Mouse (Mus musculus) left cerebral cortex, postnatal 10 days (tissue): ENCODE measurements around the gene Ciita. TPM values are rescaled to one million over a fixed set of nuclear protein-coding genes. Genes with fewer than 3 reads are reported as not detected.

Experiments used
- DNase-seq, 2 experiments: peaks; one replicate each; pipeline ENCODE4 v3.0.0; 2021 to 2022; ENCODE audit warnings: low spot score in 2 of 2, mixed read lengths in 1 of 2; ENCODE audit errors: extremely low spot score in 1 of 2
- intact Hi-C: fragments of 180-260 bp; cut with DNase I; formaldehyde crosslinking; loops from one replicate; pipeline ENCODE4 v1.15.1; 2025
- total RNA-seq, 2 experiments: library from RNA; stranded (reverse); gene quantifications; 2 replicates each; pipeline ENCODE4 v1.2.3; 2021

Ciita gene
- total RNA-seq, 2 experiments from 2014 or later, result not detected

- intact Hi-C loops, result no loop called here
- no peak for DNase-seq
These were observed 61.1 kb downstream of the Ciita start for GRCm38 (mm10) chr16:10540763-10541597.

- intact Hi-C loops, result no loop called here
- DNase-seq, result no peak
These were observed 61.7 kb downstream of the Ciita start for GRCm38 (mm10) chr16:10541598-10541930.

DNA sequence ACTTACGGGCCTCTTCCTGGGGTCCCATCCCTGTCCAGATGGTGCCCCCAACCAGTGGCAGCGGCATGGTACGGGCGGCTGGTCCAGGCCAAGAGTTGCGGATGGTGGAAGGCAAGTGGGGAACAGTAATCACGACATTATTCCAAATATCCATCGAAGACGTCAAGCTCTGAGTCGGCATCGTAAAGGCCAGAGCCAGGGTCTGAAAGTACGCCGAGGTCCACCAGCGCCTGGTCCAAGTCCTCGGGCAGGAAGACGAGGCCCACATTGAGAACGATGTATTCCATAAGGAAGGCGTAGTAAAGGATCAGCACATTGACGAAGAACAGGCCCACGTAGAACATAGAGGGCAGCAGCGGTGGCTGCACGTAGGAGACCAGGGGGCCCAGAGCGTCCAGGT is 62.4 kb downstream of the Ciita start:
- no peak for DNase-seq
- intact Hi-C loops, result no loop called here

GRCm38 (mm10) chr16:10542698-10543365 is 63.0 kb downstream of the Ciita start, which contains the start of gene Dexi:
Dexi (minus strand) TSS chr16:10543054.
- peak; percentile 96 for DNase-seq
- intact Hi-C loops, result no loop called here

GRCm38 (mm10) chr16:10544995-10545622 is 65.2 kb downstream of the Ciita start, which contains the start of gene Clec16a:
Clec16a (plus strand) TSS chr16:10545339.
- peak; percentile 96 to 97 for DNase-seq
- intact Hi-C loops, result no loop called here

- intact Hi-C loops, result no loop called here
- no peak for DNase-seq
These were observed 67.0 kb downstream of the Ciita start for GRCm38 (mm10) chr16:10546865-10547264.

DNA sequence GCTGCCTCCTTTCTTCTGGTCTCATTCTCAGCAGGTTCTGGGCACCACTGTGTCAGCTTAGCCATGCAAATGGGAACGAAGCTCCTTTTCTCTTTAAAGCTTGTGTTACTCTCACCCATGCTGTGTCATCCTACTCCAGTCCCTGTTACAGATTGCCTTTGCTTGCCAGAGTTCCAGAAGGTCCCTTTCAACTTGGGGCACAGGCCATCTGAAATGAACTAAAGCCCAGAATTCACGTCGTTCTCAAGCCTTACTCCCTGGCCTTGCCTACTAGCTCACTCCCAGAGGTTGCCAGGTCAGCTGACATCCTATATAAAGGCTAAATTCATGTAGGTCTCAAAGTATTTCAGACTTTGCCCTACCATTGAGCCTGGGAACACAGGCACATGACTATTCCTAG is 69.1 kb downstream of the Ciita start:
- DNase-seq, result no peak
- intact Hi-C loops, result no loop called here

DNA sequence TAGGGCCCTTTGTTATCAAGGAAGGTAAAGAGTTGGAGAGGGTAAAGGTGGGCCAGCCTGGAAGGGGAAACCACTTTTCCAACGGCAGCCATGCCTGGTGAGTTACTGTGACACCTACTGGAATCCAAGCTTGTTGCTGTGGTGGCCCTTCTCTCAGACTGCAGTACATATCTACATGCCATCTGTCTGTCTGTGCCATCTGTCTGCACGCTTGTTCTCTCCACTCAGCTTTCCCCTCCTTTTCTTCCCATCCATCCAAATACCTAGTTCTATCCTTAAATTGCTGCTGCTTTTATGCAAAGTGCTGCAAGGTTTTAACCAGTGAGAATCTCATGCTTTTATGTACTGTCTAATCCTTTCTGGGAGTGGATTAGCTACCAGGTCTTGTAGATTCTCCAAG is 69.7 kb downstream of the Ciita start:
- intact Hi-C loops, result no loop called here
- no peak for DNase-seq

DNA sequence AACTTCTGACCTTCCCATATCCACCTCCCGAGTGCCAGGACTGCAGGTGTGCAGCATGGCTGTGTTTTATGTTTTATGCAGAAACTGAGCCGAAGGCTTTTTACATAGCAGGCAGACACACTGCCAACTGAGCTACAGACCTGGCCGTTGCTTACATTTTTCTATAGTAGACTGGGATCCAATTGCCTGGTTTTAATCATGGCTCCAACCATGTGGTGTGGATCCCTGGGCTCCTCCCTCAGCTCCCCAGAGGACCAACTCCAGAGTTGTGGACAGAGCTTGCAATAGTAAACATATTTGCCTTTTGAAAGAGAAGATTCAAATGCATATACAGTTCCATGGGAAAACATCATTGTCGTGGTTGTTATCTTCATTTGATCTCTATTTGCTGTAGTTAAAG is 71.7 kb downstream of the Ciita start:
- intact Hi-C loops, result no loop called here

GRCm38 (mm10) chr16:10553858-10554257 is 74.0 kb downstream of the Ciita start:
- intact Hi-C loops, result no loop called here

More for the DNA sequence above, 71.7 kb downstream of the Ciita start:
- no peak for DNase-seq

DNA sequence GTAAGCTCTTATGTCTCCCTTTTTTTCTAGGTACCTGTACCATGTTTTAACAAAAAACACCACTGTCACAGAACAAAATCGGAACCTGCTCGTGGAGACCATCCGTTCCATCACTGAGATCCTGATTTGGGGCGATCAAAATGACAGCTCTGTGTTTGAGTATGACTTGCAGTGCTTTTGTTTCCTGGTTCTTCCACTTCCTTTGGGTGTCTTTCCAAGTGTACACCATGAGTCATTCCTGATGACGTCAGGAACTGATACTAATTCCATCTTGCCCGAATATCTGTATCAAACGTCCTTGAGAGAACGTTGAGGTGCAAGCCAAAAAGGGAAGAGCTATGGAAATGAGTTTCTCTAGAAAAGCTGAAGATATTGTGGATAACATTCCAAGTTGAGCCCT is 80.1 kb downstream of the Ciita start:
- intact Hi-C loops, result no loop called here
- DNase-seq, result no peak

More at GRCm38 (mm10) chr16:10553858-10554257, 74.0 kb downstream of the Ciita start:
- DNase-seq, result no peak

DNA sequence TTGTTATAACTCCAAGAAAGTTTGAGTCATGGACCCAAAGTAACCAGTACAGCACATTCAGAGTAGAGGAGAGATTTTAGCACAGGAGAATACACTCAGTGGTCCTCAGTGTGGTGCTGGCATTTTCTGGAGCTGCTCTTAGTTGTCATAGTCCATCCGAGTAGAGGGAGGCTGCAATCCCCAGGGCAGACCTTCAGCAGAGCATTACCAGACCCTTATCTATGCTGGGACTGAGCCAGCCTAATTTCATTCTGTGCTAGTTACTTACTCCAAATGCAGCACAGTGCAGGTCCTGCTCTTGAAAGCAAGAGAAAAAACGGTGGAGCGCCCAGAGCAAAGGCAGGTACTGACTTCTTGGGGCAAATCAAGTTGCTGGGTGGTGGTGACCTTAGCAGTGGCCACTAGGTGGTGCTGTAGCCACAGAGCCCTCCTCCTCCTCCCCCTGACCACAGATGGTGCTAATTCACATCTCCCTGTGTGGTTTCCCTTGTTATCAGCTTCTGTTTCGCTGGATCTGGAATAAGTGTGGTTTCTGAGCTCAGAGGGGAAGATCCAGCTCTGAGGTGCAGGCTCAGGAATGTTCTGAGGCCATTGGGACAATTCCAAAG is 85.5 kb downstream of the Ciita start:
- intact Hi-C loops, result no loop called here

DNA sequence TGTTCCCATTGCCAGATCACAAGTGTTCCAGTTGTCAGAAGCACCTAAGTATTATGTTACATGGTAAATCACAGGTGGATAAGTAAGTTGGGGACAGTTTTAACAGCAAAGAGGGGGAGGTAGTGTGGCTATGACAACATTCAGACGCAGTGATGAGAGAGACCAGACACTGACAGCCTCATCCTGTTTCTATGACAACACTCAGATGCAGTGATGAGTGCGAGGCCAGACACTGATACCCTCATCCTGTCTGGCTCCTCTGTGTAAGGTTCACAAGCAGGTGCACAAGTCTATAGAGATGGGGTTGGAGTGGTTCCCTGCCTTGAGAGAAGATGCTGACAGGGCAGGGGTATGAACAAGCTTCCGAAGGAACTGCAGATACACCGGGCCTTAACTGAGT is 87.3 kb downstream of the Ciita start:
- intact Hi-C loops, result no loop called here
- no peak for DNase-seq

More for the DNA sequence above, 85.5 kb downstream of the Ciita start:
- peak in 1 of 2 experiments; percentile 73 for DNase-seq

DNA sequence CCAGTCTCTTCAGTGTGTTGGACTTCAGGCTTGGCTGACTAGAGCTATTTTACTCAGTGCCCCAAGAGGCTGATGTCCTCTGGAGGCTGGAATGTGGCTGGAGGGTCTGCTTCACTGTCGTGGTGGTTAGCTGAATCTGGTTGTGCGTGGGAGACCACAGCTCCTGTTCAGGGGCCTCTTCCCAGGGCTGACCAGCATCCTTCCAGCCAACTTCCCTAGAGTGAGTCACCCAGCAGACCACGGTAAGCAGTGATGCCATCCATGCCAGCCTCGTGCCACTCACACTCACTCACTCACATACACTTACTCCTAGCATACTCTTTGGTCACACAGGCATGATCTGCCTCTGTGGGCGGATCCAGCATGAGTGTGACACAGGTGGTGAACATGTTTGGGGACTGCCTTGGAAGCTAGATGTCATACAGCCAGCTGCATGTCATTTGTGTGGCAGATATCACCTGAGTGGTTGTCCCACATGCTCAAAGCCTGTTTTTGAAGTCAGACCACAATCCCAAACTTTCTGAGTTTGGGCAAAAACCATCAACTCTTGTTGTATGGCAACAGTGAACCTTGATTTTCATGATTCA is 90.0 kb downstream of the Ciita start:
- intact Hi-C loops, result loop anchor here (2.0 to 5.0 kb wide), 3 partner anchors 215 to 297 kb away; partner anchors contain the start of gene Socs1
- DNase-seq, result no peak

- DNase-seq, result peak; percentile 46 to 63
These were observed 90.8 kb downstream of the Ciita start for GRCm38 (mm10) chr16:10570708-10571107.

GRCm38 (mm10) chr16:10571820-10572219 is 92.0 kb downstream of the Ciita start:
- intact Hi-C loops, result loop anchor here (2.0 to 5.0 kb wide), 3 partner anchors 213 to 295 kb away; partner anchors contain the start of gene Socs1
- no peak for DNase-seq

More at GRCm38 (mm10) chr16:10570708-10571107, 90.8 kb downstream of the Ciita start:
- intact Hi-C loops, result loop anchor here (2.0 to 5.0 kb wide), 3 partner anchors 214 to 297 kb away; partner anchors contain the start of gene Socs1

DNA sequence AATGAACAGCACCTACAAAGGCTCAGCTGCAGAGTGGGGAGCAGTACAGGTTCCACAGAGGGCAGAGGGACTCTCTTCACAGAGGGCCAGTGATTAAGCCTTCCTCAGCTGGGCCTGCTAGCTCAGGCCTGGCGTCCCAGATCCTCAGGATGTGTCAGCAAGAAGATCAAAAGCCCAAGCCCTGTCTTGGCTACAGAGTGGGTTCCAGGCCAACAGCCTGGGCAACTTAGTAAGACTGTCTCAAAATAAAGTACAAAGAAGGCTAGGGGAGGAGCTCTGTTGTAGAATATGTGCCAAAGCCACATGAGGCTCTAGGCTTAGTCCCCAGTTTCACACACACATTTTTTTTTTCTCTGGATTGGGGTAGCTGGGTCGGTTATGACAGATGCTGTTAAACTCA is 95.1 kb downstream of the Ciita start:
- DNase-seq, result no peak
- intact Hi-C loops, result loop anchor here (5.0 kb wide), 2 partner anchors 272 to 292 kb away; no protein-coding TSS in a partner anchor

- intact Hi-C loops, result no loop called here
- DNase-seq, result no peak
These were observed 96.1 kb downstream of the Ciita start for GRCm38 (mm10) chr16:10575915-10576314.

DNA sequence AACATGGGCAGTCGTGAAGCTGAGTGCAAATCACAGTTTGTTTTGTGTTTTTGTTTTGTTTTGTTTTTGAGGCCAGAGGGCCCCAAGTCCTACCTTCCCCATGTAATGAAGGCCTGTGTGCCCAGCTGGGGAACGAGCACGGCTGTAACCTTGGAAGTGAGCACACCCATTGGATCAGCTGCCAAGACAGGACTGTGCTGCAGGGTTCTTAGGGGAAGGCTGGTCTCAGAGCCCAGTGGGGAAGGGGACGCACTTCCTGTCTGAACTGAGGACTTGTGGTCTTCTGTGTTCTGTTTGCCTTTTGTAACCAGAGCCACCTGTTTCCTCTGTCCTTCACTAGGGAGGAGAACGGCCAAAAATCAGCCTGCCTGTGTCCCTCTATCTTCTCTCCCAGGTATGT is 97.7 kb downstream of the Ciita start:
- intact Hi-C loops, result no loop called here
- no peak for DNase-seq
